Mouse (Mus musculus): Measurements from ENCODE around the gene Coq9.

Coq9 gene

GRCm38 (mm10) chr8:94837662-94838574 is at the start of gene Coq9, which contains the start of gene Ciapin1:
Gene Coq9, plus strand, starts transcription at chr8:94838321.
Gene Ciapin1, minus strand, starts transcription at chr8:94838358.
- peak; percentile 97 to 98 for DNase-seq (ENCODE audit: low spot score in 2 of 2)

GRCm38 (mm10) chr8:94789256-94789955 is 48.7 kb upstream of the Coq9 start:
- no peak for DNase-seq (ENCODE audit: low spot score in 2 of 2)

DNA sequence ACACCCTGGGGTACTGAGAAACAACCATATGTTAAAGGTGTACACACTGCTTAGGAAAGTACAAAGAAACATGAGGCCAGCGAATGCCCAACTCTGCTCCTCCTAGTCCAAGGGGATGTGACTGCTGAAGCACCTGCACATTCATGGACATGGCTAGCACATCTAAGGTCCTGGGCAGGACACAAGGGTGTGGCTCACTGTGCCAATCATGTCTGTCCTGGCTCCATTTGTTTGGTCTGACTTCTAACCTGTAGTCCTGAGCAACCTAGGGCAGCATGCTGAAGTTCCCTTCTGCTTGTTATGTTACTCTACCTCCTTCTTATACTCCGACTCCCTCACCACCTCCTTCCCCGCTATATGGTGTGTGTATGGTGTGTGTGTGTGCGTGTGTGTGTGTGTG is 43.8 kb upstream of the Coq9 start:
- DNase-seq (ENCODE audit: low spot score in 2 of 2): no peak

DNA sequence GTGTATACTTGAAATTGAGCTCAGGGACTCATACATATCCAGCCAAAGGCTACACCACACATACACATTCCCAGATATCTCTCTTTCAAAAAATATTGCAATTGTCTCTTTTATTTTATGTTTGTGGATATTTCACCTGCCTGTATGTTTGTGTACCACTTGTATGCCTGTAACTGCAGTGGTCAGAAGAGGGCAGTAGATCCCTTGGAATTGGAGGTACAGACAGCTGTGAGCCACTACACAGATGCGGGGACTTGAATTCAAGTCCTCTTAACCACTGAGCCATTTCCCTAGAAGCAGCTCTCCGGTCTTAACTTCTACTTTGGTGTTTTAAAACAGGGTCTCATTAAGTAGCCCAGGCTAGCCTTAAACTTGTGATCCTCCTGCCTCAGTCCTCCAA is 43.3 kb upstream of the Coq9 start:
- DNase-seq (ENCODE audit: low spot score in 2 of 2): no peak

- peak; percentile 72 to 78 for DNase-seq (ENCODE audit: low spot score in 2 of 2)
Measured at GRCm38 (mm10) chr8:94800278-94800968, 37.7 kb upstream of the Coq9 start.

GRCm38 (mm10) chr8:94801293-94802095 is 36.6 kb upstream of the Coq9 start:
- DNase-seq (ENCODE audit: low spot score in 2 of 2): peak in 1 of 2 experiments; percentile 63

- no peak for DNase-seq (ENCODE audit: low spot score in 2 of 2)
Measured at GRCm38 (mm10) chr8:94802375-94802774, 35.7 kb upstream of the Coq9 start.

GRCm38 (mm10) chr8:94803551-94803950 is 34.6 kb upstream of the Coq9 start:
- DNase-seq (ENCODE audit: low spot score in 2 of 2): no peak

GRCm38 (mm10) chr8:94804546-94805340 is 33.4 kb upstream of the Coq9 start:
- DNase-seq (ENCODE audit: low spot score in 2 of 2): no peak

- no peak for DNase-seq (ENCODE audit: low spot score in 2 of 2)
Measured at GRCm38 (mm10) chr8:94805811-94806210, 32.3 kb upstream of the Coq9 start.

GRCm38 (mm10) chr8:94807506-94807905 is 30.6 kb upstream of the Coq9 start:
- DNase-seq (ENCODE audit: low spot score in 2 of 2): no peak

DNA sequence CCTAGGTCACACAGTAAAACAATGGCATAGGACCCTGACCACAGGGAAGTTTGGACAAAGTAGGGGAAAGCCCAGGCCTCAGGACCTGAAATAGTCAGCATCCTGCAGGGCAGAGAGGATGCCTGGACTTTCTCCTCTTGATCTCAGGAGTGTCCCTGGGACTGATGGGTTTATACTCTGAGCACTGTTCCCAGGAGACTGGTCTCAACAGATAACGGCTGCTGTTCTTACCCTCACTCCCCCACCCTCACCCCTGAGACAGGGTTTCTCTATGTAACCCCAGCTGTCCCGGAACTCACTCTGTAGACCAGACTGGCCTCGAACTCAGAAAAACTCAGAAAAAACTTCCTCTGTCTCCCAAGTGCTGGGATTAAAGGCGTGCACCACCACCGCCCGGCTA is 29.7 kb upstream of the Coq9 start:
- no peak for DNase-seq (ENCODE audit: low spot score in 2 of 2)

DNA sequence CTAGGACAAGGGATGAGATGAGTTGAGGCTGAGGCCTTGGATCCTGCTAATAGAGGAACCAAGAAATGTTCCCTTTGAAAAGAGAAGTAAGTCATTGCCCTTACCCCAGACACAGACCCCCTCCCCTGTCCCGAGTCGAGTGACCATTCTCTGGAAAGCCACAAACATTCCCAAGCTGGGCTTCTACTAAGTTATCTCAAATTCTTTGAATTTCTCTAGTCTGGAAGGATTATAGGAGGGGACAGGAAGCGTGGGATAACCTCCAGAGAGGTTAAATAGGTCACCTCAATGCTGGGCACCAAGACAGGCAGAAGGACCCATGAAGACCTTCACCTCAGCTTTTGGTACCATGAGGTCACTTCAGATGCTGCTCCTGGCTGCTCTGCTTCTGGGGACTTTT is 28.0 kb upstream of the Coq9 start, which contains the start of gene Ccl17:
TSS of gene Ccl17 (plus strand) at position 301 of the 400 bp plus-strand sequence.
- DNase-seq (ENCODE audit: low spot score in 2 of 2): no peak

DNA sequence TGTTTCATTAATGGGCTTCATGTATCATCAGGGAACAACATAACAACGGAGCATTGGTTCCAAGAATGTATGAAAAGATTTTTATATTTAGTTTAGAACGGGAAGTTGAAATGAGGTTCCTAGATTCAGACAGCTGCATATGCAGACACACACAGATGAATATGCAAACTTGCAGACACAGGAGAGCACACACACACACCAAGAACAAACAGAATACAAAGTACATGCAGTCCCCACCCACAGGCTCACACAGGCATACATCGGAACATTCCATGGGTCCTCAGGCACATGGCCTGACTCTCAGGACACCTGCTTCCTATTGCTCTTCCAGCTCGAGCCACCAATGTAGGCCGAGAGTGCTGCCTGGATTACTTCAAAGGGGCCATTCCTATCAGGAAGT is 27.3 kb upstream of the Coq9 start:
- DNase-seq (ENCODE audit: low spot score in 2 of 2): no peak

DNA sequence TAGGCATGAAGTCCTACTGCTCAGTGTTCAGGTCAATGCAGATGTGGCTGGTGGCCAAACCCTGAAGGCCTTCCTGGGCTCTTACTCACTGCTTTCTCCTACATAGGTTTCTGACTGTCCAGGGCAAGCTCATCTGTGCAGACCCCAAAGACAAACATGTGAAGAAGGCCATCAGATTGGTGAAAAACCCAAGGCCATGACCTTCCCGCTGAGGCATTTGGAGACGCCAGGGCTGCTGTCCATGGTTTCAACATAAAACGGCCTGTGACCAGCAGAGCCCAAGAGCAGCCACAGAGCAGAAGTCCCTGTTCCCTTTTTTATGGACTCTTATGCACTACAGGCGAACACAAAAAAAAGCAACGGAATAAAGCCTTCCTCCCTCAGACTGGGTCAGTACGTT is 26.5 kb upstream of the Coq9 start:
- peak in 1 of 2 experiments; percentile 31 for DNase-seq (ENCODE audit: low spot score in 2 of 2)

DNA sequence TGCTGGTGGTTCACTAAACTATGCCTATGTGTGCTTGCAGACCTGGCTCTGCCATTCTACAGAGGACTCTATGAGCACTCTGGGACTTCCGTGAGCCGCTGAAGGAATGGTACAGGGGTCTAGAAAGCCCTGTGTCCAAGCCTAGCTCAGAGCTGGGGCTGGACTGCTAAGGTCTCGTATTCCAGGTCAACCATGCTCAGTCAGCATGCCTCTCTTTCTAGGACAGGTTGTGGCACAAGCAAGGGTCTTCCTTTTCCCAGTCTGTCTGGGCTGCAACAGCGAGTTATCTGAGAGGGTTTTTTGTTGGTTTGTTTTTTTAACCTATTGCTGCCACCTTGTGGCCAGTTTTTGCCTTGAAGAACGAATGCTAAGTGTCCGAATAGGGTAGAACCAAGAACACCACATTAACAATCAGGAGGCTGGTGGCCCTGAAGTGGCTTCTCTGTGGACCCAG is 25.4 kb upstream of the Coq9 start:
- peak; percentile 91 to 93 for DNase-seq (ENCODE audit: low spot score in 2 of 2)

DNA sequence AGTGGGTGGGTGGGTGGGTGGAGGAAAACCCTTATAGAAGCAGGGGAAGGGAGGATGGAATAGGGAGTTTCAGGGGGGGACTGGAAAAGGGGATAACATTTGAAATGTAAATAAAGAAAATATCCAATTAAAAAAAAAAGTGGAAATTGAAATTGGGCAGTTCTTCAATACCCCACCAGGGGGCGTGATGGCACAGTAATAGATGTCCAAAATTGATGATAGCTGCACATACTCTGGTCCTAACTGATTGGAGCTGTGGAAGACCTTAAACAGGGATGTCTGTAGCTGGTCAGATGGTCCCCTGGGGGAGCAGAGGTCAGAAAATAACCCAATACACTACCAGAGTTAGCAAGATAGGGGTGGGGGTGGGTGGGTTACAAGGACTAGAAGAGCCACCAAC is 23.6 kb upstream of the Coq9 start:
- peak in 1 of 2 experiments; percentile 28 for DNase-seq (ENCODE audit: low spot score in 2 of 2)

DNA sequence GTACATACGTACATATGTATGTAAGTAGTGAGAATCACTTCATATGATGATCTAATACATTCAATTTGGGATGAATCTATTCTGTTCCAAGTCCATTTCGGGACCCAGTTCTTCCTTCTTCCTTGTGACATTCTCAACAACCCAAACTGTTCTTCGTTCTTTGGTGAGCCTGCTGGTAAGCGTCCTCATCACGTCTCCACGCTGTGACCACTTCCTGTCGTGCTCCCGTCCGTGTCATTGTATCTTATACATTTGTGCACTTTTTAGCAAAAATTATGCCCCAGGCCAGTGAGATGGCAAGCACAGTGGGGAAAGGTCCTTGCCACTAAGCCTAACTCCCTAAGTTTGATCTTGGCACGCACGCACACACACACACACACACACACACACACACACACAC is 20.2 kb upstream of the Coq9 start:
- no peak for DNase-seq (ENCODE audit: low spot score in 2 of 2)

DNA sequence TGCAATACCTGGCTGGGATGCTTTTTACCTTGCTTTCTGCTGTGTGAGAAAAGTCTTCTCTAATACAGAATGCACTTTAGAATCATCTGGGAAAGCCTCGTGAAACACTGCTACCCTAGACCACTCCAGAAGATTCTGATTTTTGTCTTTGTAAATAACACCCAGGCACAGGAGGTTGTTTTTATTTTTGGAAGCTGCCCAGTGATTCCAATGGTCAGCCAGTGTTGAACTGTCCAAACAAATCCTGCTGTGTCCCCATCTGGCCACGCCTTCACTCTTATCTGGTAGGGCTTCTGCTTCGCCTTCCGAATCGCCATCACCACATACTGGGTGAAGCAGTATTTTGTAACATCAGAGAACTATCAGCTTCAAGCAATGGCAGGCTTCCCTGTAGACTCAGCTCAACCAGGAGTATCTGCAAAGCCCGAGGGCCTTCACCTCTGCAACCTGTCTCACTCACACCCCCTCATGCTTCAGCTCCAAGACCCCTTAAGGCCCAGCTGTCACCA is 18.4 kb upstream of the Coq9 start:
- no peak for DNase-seq (ENCODE audit: low spot score in 2 of 2)

- no peak for DNase-seq (ENCODE audit: low spot score in 2 of 2)
Measured at GRCm38 (mm10) chr8:94820553-94820952, 17.6 kb upstream of the Coq9 start.
